Mouse (Mus musculus) forebrain, embryonic 10.5 days (tissue): ENCODE measurements around the gene Tmem102. TPM values are rescaled to one million over a fixed set of nuclear protein-coding genes. Genes with fewer than 3 reads are reported as not detected.
A peak's percentile ranks its signal among the peaks of the same experiment; 100 is the strongest.

Experiments
- DNase-seq: peaks from one replicate; pipeline ENCODE4 v3.0.0-alpha.2; 2017; ENCODE audit warnings: low spot score; ENCODE audit errors: extremely low spot score
- H3K27ac ChIP-seq: fragments of 300-500 bp; sonication (generic); 2 replicates; pipeline ENCODE4 v1.5.1; 2016; ENCODE audit warnings: mild to moderate bottlenecking
- H3K27me3 ChIP-seq: fragments of 300-500 bp; sonication (generic); 2 replicates; pipeline ENCODE4 v1.6.1; 2016; ENCODE audit warnings: mild to moderate bottlenecking; ENCODE audit not compliant: poor library complexity, severe bottlenecking
- H3K36me3 ChIP-seq: fragments of 300-500 bp; sonication (generic); replicated peaks from 2 replicates; pipeline ENCODE4 v1.6.1; 2016; ENCODE audit warnings: mild to moderate bottlenecking, moderate library complexity
- H3K4me1 ChIP-seq: fragments of 300-500 bp; sonication (generic); 2 replicates; pipeline ENCODE4 v1.6.1; 2016
- H3K4me3 ChIP-seq: fragments of 300-500 bp; sonication (generic); 2 replicates; pipeline ENCODE4 v1.5.1; 2016; ENCODE audit warnings: mild to moderate bottlenecking, moderate library complexity
- H3K9me3 ChIP-seq: fragments of 300-500 bp; sonication (generic); 2 replicates; pipeline ENCODE4 v1.6.1; 2016; ENCODE audit warnings: mild to moderate bottlenecking, moderate library complexity
- WGBS: fragments of 180-500 bp; shearing (Covaris S2); methylation state at CpG from one replicate; pipeline ENCODE4 v1.1.7; 2016; 5-methylcytosine and 5-hydroxymethylcytosine counted together
- polyA plus RNA-seq: library from polyadenylated mRNA; unstranded; fragments of >200 nt; fragmentation: Nextera tagmentation; extraction: Ambion mirVana; gene quantifications from 2 replicates; pipeline ENCODE4 v1.2.1, GENCODE M21; 2016

Tmem102 gene
- polyA plus RNA-seq, 1 experiment from 2014 or later: 0.95 TPM

GRCm38 (mm10) chr11:69797924-69798323, 7.5 kb downstream of the Tmem102 start:
- Histone ChIP-seq H3K9me3 (no peaks in the 10 kb centered on the region), H3K36me3 (no peaks in the 10 kb centered on the region), H3K4me3 (no peak overlapping the region), H3K4me1 (peaks cover 59% of the 10 kb centered on the region), H3K27ac (no peak overlapping the region), H3K27me3 (peaks cover 97% of the 10 kb centered on the region)
- WGBS: 73% methylated on average over 7 of the region's 7 CpGs
- DNase-seq: no peak

DNA sequence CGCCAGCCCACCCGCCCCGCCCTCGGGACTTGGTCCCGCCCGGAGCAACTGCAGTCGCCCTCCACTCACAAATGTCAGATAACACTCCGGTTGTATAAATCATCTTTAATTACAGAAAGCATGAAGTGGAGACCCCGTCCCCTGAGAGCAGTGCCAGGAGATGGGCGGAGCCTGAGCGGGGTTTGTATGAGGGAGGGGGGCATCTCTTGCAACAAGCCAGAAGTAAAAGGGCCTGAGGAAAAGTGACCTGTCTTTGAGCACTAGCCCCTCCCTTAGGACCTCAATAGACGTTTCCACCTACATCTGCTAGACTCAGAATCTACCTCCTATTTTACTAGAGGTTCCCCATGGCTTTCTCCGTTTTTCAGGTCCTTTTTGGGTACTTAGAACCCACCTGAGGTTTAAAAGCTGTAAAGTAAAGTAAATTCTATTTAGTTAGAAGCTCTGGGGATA, 9.4 kb downstream of the Tmem102 start:
- 2% methylated on average over 13 of the region's 13 CpGs for WGBS
- Histone ChIP-seq H3K4me1 (peaks cover 40% of the 10 kb centered on the region), H3K4me3 (peak overlapping the region; percentile 62), H3K36me3 (no peaks in the 10 kb centered on the region), H3K9me3 (no peaks in the 10 kb centered on the region), H3K27me3 (peaks cover 85% of the 10 kb centered on the region), H3K27ac (peak overlapping the region; percentile 76)
- DNase-seq: no peak

DNA sequence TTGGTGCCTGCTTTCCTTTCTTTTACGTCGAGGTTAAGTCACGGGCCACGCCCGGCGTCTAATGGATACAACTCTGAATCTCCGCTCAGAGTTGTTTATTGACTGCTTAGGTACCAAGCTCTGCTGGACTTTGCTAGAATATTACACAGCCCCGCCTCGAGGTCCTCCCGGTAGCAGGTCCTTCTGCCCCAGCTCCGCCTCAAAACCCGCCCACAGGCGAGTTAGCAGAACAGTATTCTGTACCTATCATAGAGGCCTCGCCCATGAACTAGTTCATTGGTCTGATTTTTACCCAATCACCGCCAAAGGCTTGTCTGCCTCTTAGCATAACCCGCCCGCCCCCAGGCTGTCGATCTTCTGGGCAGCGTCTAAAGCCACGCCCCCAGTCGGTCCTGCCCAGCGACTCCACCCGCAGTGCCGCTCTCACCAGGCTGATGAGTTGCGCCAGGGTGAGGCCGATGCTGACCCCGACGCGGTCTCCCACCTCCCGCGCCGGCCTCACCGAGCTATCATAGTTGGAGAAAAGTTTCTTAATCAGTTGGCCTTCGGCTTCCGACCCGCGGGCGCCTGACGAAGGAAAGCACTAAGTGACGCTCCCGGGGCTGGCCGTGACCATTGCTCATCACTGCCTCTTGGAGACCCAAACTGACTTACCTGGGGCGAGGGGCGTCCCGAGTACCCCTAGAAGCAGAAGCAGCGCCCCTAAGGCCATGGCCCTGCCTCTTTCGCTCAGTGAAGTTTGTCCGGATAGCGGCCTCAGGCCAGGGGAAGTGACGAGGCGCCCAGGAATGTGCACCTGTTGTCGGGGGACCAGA, 10.0 kb downstream of the Tmem102 start, which contains the start of gene Chrnb1:
Gene Chrnb1, minus strand, starts transcription at position 776 of the 815 bp plus-strand sequence.
- DNase-seq: peak; percentile 91
- Histone ChIP-seq H3K4me3 (peak within 1 kb of the TSS; percentile 62), H3K9me3 (no peaks in the 10 kb centered on the region), H3K27ac (peak within 1 kb of the TSS; percentile 76), H3K27me3 (peaks cover 78% of the 10 kb centered on the region), H3K4me1 (peaks cover 34% of the 10 kb centered on the region), H3K36me3 (no peaks in the 10 kb centered on the region)
- WGBS: 2% methylated on average over 52 of the region's 52 CpGs

DNA sequence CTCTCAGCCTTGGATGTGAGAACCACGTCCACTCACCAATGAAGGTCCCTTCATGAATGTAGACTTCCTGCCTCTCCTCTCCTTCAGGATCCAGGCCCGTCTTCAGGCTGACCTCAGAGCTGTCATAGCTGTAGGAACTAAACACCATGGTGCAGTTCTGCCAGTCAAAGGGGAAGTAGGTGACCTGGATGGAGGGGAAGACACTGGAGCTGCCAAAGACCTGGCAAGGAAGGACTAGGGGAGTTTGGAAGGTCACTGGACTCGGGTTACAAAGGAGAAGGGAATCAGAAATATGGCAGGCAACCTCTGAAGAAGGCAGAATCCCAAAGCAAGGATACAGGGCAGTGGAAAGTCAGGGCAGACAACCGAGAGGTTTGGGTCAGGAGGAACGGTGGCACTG, 12.0 kb downstream of the Tmem102 start:
- no peak for DNase-seq
- no peaks in the 10 kb centered on the region for H3K36me3 ChIP-seq
- H3K27ac ChIP-seq: no peak overlapping the region
- 67% methylated on average over 5 of the region's 5 CpGs for WGBS
- no peak overlapping the region for H3K4me3 ChIP-seq
- peaks cover 17% of the 10 kb centered on the region for H3K4me1 ChIP-seq
- no peaks in the 10 kb centered on the region for H3K9me3 ChIP-seq
- peaks cover 59% of the 10 kb centered on the region for H3K27me3 ChIP-seq

DNA sequence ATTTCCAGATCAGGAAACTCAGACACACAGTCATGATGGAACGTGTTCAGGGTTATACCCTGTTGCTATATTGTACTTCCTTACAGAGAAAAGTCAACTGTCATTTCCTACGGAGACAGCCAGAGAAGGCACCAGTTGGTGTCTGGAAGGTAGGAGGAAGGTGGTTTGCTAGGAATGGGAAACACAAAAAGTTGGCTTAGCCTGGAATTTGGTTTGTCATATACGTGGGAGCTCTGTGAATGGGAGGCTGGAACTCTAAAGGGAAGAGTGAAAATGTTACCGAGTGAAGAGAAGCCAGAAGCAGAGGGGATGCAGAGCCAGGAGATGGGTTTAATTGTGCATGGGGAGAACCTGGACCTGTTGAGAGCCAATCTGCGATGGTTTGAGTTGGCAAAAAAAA, 14.0 kb downstream of the Tmem102 start:
- no peaks in the 10 kb centered on the region for H3K9me3 ChIP-seq
- H3K27ac ChIP-seq: no peak overlapping the region
- peaks cover 17% of the 10 kb centered on the region for H3K4me1 ChIP-seq
- 78% methylated on average over 5 of the region's 5 CpGs for WGBS
- H3K4me3 ChIP-seq: no peak overlapping the region
- DNase-seq: no peak
- H3K36me3 ChIP-seq: no peaks in the 10 kb centered on the region
- peaks cover 39% of the 10 kb centered on the region for H3K27me3 ChIP-seq

GRCm38 (mm10) chr11:69789431-69789830, 16.0 kb downstream of the Tmem102 start:
- peaks cover 22% of the 10 kb centered on the region for H3K27me3 ChIP-seq
- H3K4me1 ChIP-seq: peaks cover 4% of the 10 kb centered on the region; the same call in 1 of the 2 replicates
- H3K4me3 ChIP-seq: no peak overlapping the region
- H3K36me3 ChIP-seq: no peaks in the 10 kb centered on the region
- H3K9me3 ChIP-seq: no peaks in the 10 kb centered on the region
- WGBS: 66% methylated on average over 5 of the region's 5 CpGs
- H3K27ac ChIP-seq: no peak overlapping the region
- DNase-seq: no peak

GRCm38 (mm10) chr11:69787306-69787705, 18.1 kb downstream of the Tmem102 start:
- WGBS: 90% methylated on average over 5 of the region's 5 CpGs
- DNase-seq: no peak
- no peaks in the 10 kb centered on the region for H3K36me3 ChIP-seq
- H3K27ac ChIP-seq: no peak overlapping the region
- peaks cover 1% of the 10 kb centered on the region; the same call in 1 of the 2 replicates for H3K27me3 ChIP-seq
- H3K9me3 ChIP-seq: no peaks in the 10 kb centered on the region
- H3K4me3 ChIP-seq: no peak overlapping the region
- no peaks in the 10 kb centered on the region for H3K4me1 ChIP-seq

GRCm38 (mm10) chr11:69784793-69785272, 20.6 kb downstream of the Tmem102 start:
- DNase-seq: peak; percentile 14
- Histone ChIP-seq H3K36me3 (no peaks in the 10 kb centered on the region), H3K4me3 (no peak overlapping the region), H3K27me3 (peaks cover 3% of the 10 kb centered on the region; the same call in 1 of the 2 replicates), H3K27ac (no peak overlapping the region), H3K4me1 (no peaks in the 10 kb centered on the region), H3K9me3 (no peaks in the 10 kb centered on the region)
- 47% methylated on average over 15 of the region's 15 CpGs for WGBS

DNA sequence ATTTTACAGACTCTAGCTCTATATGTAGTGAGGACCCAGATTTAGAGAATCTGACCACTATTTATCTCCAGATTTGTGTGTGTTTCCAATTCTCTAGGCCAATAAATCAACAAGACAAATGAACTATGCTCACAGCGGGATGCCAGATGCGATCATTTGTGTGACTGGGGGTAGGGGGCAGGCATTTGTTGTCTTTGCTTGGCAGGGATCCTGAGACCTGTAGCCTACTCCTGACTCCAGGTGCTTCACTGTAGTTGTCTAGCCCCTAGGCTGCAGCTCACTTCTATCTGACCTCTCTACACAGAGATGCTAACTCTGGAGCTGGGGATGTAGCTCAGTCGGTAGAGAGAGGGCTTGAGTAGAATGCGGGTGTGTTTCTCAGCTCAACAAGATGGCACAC, 23.6 kb downstream of the Tmem102 start:
- H3K4me1 ChIP-seq: peaks cover 25% of the 10 kb centered on the region
- WGBS: 43% methylated on average over 4 of the region's 4 CpGs

GRCm38 (mm10) chr11:69778985-69779384, 26.4 kb downstream of the Tmem102 start:
- no peaks in the 10 kb centered on the region for H3K9me3 ChIP-seq
- no peaks in the 10 kb centered on the region for H3K36me3 ChIP-seq
- 45% methylated on average over 7 of the region's 7 CpGs for WGBS
- peaks cover 31% of the 10 kb centered on the region for H3K4me1 ChIP-seq
- DNase-seq: no peak
- no peak overlapping the region for H3K27ac ChIP-seq
- H3K4me3 ChIP-seq: no peak overlapping the region
- peaks cover 51% of the 10 kb centered on the region for H3K27me3 ChIP-seq

More for the DNA sequence above, 23.6 kb downstream of the Tmem102 start:
- Histone ChIP-seq H3K4me3 (no peak overlapping the region), H3K9me3 (no peaks in the 10 kb centered on the region), H3K36me3 (no peaks in the 10 kb centered on the region), H3K27ac (no peak overlapping the region), H3K27me3 (peaks cover 33% of the 10 kb centered on the region)
- DNase-seq: peak; percentile 13

- DNase-seq: no peak
- WGBS: 70% methylated on average over 23 of the region's 23 CpGs
- Histone ChIP-seq H3K27me3 (peaks cover 51% of the 10 kb centered on the region), H3K4me1 (peaks cover 31% of the 10 kb centered on the region), H3K27ac (0 out of 2 replicates have a peak overlapping the region, but pooled peaks have one; percentile 44), H3K9me3 (no peaks in the 10 kb centered on the region), H3K36me3 (no peaks in the 10 kb centered on the region), H3K4me3 (0 out of 2 replicates have a peak overlapping the region, but pooled peaks have one; percentile 5)
Observed at GRCm38 (mm10) chr11:69778258-69778982, 27.0 kb downstream of the Tmem102 start.

DNA sequence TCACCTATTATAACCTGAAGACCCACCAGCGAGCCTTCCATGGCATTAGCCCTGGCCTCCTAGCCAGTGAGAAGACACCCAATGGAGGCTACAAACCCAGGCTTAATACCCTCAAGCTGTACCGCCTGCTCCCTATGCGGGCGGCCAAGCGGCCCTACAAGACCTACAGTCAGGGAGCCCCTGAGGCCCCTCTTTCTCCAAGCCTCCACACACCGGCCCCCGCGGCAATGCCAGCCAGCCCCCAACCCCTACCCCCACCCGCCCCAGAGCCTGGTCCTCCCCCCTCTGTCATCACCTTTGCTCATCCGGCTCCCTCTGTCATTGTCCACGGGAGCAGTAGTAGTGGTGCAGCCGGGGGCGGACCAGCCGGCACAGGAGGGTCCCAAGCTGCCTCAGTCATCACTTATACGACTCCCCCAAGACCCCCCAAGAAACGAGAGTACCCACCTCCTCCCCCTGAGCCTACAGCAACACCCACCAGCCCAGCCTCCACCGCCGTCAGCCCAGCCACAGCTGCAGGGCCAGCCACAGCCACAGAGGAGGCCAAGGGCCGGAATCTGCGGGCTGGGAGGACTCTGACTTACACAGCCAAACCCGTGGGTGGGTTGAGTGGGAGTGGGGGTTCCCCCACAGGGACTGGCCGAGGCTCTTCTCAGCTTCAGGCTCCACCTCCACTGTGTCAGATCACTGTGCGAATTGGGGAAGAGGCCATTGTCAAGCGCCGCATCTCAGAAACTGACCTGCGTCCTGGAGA, 27.7 kb downstream of the Tmem102 start:
- peaks cover 51% of the 10 kb centered on the region for H3K27me3 ChIP-seq
- 66% methylated on average over 26 of the region's 26 CpGs for WGBS
- no peaks in the 10 kb centered on the region for H3K36me3 ChIP-seq
- H3K9me3 ChIP-seq: no peaks in the 10 kb centered on the region
- H3K27ac ChIP-seq: 0 out of 2 replicates have a peak overlapping the region, but pooled peaks have one; percentile 44
- 0 out of 2 replicates have a peak overlapping the region, but pooled peaks have one; percentile 5 for H3K4me3 ChIP-seq
- peaks cover 31% of the 10 kb centered on the region for H3K4me1 ChIP-seq
- DNase-seq: no peak
